26 mouse cellular contexts compared by ENCODE assay signal in genomic region chr13:58997763-58998162, GRCm38 (mm10).
A peak's percentile ranks its signal among the peaks of the same experiment; 100 is the strongest.
DNase-seq lines count a peak whose midpoint lies in the region; ATAC-seq and TF ChIP-seq lines count a peak whose summit lies in the region.
"Had no signal": no experiment of that assay in that cellular context is flagged by ENCODE, and none has a peak within 500 bp of the region (broad histone marks: within the 10 kb centered on the region; RNA-seq: fewer than 3 reads in every experiment).

No protein-coding gene starts in this region.

- H3K9ac ChIP-seq in liver, adult 2 months (ENCODE audit: low read depth, low read length) = no peak overlapping the region
- no peak overlapping the region for H3K9ac ChIP-seq in liver, embryonic 12.5 days
- H3K9ac ChIP-seq: embryonic facial prominence, embryonic 12.5 days; embryonic facial prominence, embryonic 15.5 days; forebrain, postnatal 0 days; heart, embryonic 13.5 days; hindbrain, embryonic 12.5 days; hindbrain, embryonic 15.5 days had no signal

- no peak for TF ChIP-seq POLR2A in liver, adult 2 months (IDR thresholded peaks at IDR 0.05; ENCODE audit: extremely low read depth, insufficient read depth, low read length)

- H3K79me2 ChIP-seq in liver, adult 2 months (ENCODE audit: control insufficient read depth, insufficient read depth, low read length) = no peaks in the 10 kb centered on the region

- no peaks in the 10 kb centered on the region for H3K27me3 ChIP-seq in liver, adult 2 months (ENCODE audit: control insufficient read depth, insufficient read depth, low read length)
- H3K27me3 ChIP-seq in liver, embryonic 12.5 days (replicated peaks) = no peaks in the 10 kb centered on the region
- H3K27me3 ChIP-seq in megakaryocyte, embryonic 14.5 days (replicated peaks) = no peaks in the 10 kb centered on the region
- H3K27me3 ChIP-seq: CH12.LX; embryonic facial prominence, embryonic 12.5 days; embryonic facial prominence, embryonic 15.5 days; heart, embryonic 13.5 days; hindbrain, embryonic 12.5 days; hindbrain, embryonic 15.5 days; Patski had no signal

- no peaks in the 10 kb centered on the region for H3K36me3 ChIP-seq in liver, adult 2 months (ENCODE audit: control insufficient read depth, insufficient read depth, low read length)
- H3K36me3 ChIP-seq in liver, embryonic 12.5 days = no peaks in the 10 kb centered on the region
- H3K36me3 ChIP-seq in megakaryocyte, embryonic 14.5 days (replicated peaks; ENCODE audit: low read length) = no peaks in the 10 kb centered on the region
- H3K36me3 ChIP-seq: embryonic facial prominence, embryonic 12.5 days; embryonic facial prominence, embryonic 15.5 days; G1E; heart, embryonic 10.5 days; heart, embryonic 13.5 days; hindbrain, embryonic 12.5 days; hindbrain, embryonic 15.5 days had no signal

- no peak for TF ChIP-seq CTCF in liver, adult 2 months (IDR thresholded peaks at IDR 0.05; ENCODE audit: low read depth, low read length)

- H3K27ac ChIP-seq in liver, adult 2 months (replicated peaks; ENCODE audit: insufficient read depth, low read depth, low read length) = no peak overlapping the region
- no peak overlapping the region for H3K27ac ChIP-seq in liver, embryonic 12.5 days
- H3K27ac ChIP-seq: embryonic facial prominence, embryonic 12.5 days; embryonic facial prominence, embryonic 15.5 days; gastrocnemius, adult 2 months; heart, adult 2 months; heart, embryonic 10.5 days; heart, embryonic 13.5 days; hindbrain, embryonic 12.5 days; hindbrain, embryonic 15.5 days had no signal

- peak; percentile 76 for DNase-seq in liver, adult 2 months (ENCODE audit: extremely low read depth, low read depth, low spot score)
- no peak for DNase-seq in heart, adult 18-20 months
- DNase-seq: adrenal gland, postnatal 10 days; B cell, adult 2 months; cerebellum, adult 9-10 months; cerebellum, postnatal 14 days; forebrain, postnatal 0 days; gastrocnemius, adult 2 months; gastrocnemius, postnatal 14 days; heart, adult 2 months; heart, postnatal 14 days; heart, postnatal 4 days had no signal

- ATAC-seq in liver, embryonic 12.5 days = no peak
- ATAC-seq in megakaryocyte, adult 5-6 weeks (ENCODE audit: poor library complexity, severe bottlenecking) = no peak
- peak; percentile 58 for ATAC-seq in megakaryocyte progenitor cell, adult 5-6 weeks (replicated peaks; ENCODE audit: poor library complexity)
- ATAC-seq: forebrain, embryonic 14.5 days; forebrain, postnatal 0 days; Patski had no signal

- 55% methylated on average over 2 of the region's 2 CpGs for WGBS in liver, adult 2 months
- 60% methylated on average over 2 of the region's 2 CpGs for WGBS in liver, embryonic 12.5 days (ENCODE audit: insufficient replicate concordance)

- no peak overlapping the region for H3K4me3 ChIP-seq in liver, adult 2 months (ENCODE audit: insufficient read depth, low read depth, low read length)
- H3K4me3 ChIP-seq in liver, embryonic 12.5 days = no peak overlapping the region
- peak overlapping the region; percentile 50 for H3K4me3 ChIP-seq in megakaryocyte, embryonic 14.5 days (replicated peaks)
- H3K4me3 ChIP-seq: embryonic facial prominence, embryonic 12.5 days; embryonic facial prominence, embryonic 15.5 days; gastrocnemius, adult 2 months; heart, adult 2 months; heart, embryonic 10.5 days; heart, embryonic 13.5 days; hindbrain, embryonic 12.5 days; hindbrain, embryonic 15.5 days had no signal

- H3K4me1 ChIP-seq in liver, adult 2 months (ENCODE audit: control insufficient read depth, insufficient read depth, low read length) = peaks cover 18% of the 10 kb centered on the region; the same call in 1 of the 2 replicates
- no peaks in the 10 kb centered on the region for H3K4me1 ChIP-seq in liver, embryonic 12.5 days
- H3K4me1 ChIP-seq in megakaryocyte, embryonic 14.5 days = no peaks in the 10 kb centered on the region
- H3K4me1 ChIP-seq: embryonic facial prominence, embryonic 12.5 days had no signal

- H3K4me2 ChIP-seq in liver, embryonic 12.5 days = no peak overlapping the region
- H3K4me2 ChIP-seq: embryonic facial prominence, embryonic 12.5 days; embryonic facial prominence, embryonic 15.5 days; heart, embryonic 13.5 days; hindbrain, embryonic 12.5 days; hindbrain, embryonic 15.5 days had no signal

- H3K9me3 ChIP-seq in liver, embryonic 12.5 days (replicated peaks) = no peaks in the 10 kb centered on the region
- peaks cover 32% of the 10 kb centered on the region for H3K9me3 ChIP-seq in megakaryocyte, embryonic 14.5 days
- H3K9me3 ChIP-seq: embryonic facial prominence, embryonic 12.5 days; embryonic facial prominence, embryonic 15.5 days; heart, embryonic 10.5 days; heart, embryonic 13.5 days; hindbrain, embryonic 12.5 days; hindbrain, embryonic 15.5 days had no signal
